Mouse (Mus musculus): ENCODE data around the gene Atp5j2.

DNA sequence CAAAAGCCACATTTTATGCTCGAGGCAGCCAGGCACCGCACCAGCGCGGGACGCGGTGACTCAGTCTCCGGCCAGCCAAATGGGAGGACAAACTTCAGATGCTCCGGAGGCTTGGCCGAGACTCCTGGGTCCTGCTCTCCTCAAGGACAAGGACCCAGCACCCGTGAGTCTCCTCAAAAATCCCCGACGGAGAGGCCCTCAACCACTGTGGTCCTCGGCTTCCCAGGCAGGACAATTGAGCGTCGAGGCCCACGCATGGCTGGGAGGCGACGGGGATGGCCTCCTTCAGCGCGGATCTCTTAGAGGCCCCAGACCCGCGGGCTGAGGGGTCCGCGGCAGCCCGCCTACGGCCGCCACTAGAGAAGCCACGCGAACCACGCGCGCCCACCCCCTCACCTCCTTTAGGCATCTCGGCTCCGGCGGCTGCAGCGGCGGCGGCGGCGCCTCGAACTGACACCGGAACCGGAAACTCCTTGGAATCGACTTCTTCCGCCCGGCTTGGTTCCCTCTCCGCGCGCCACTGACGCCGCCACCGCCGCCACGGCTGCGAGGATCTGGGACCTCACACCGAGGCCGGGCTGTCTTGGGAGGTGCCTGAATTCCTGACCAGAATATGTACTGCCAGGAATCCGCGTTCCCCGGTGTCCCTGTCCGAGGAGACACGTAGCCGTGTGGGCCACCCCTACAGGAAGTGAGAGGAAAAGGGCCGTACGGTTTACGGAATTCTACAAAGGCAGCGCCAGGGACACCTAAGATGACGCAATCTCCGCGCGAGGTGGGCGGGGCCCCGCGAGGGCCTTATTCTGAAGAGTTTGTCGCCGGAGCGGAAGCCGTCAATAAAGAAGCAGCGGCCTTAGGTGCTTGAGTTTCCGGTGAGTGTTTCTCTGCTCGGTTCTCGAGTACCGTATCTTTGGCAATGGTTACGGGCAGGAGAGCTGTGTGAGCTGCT is 52.0 kb downstream of the Atp5j2 start, which contains the start of the genes Pdap1 and Bud31:
- TF ChIP-seq GATA1 (IDR thresholded peaks at IDR 0.05; ENCODE audit: low read length) (no peak), TAL1 (IDR thresholded peaks at IDR 0.05; ENCODE audit: low read length) (no peak)
